Mouse (Mus musculus) right cerebral cortex, adult 2 months (tissue): ENCODE measurements around the gene Chrnb2.
"Not testable (repeated sequence)": the region's sequence is repeated elsewhere in the genome, so short reads cannot be mapped to it uniquely, and the experiment has no call there.

Experiments
- DNase-seq, 2 experiments: peaks; one replicate each; pipeline ENCODE4 v3.0.0; 2021 to 2022; ENCODE audit warnings: low spot score in 2 of 2

Gene Chrnb2

GRCm38 (mm10) chr3:89764119-89764724, at the start of gene Chrnb2:
TSS of gene Chrnb2 (minus strand) at chr3:89764632.
- peak; percentile 49 to 65 for DNase-seq

- DNase-seq, result no peak
Observed at GRCm38 (mm10) chr3:89814051-89814450, 49.6 kb upstream of the Chrnb2 start.

- DNase-seq, result no peak
Observed at GRCm38 (mm10) chr3:89812166-89812565, 47.7 kb upstream of the Chrnb2 start.

- DNase-seq, result no peak
Observed at GRCm38 (mm10) chr3:89810841-89811240, 46.4 kb upstream of the Chrnb2 start.

- DNase-seq, result no peak
Observed at GRCm38 (mm10) chr3:89808638-89809037, 44.2 kb upstream of the Chrnb2 start.

GRCm38 (mm10) chr3:89807881-89808280, 43.4 kb upstream of the Chrnb2 start:
- DNase-seq, result no peak

GRCm38 (mm10) chr3:89807171-89807570, 42.7 kb upstream of the Chrnb2 start:
- no peak for DNase-seq

- no peak for DNase-seq
Observed at GRCm38 (mm10) chr3:89806751-89807150, 42.3 kb upstream of the Chrnb2 start.

GRCm38 (mm10) chr3:89805179-89805578, 40.7 kb upstream of the Chrnb2 start:
- DNase-seq, result no peak

GRCm38 (mm10) chr3:89802876-89803275, 38.4 kb upstream of the Chrnb2 start:
- DNase-seq, result no peak

- DNase-seq, result no peak
Observed at GRCm38 (mm10) chr3:89801507-89801847, 37.0 kb upstream of the Chrnb2 start.

GRCm38 (mm10) chr3:89800774-89801506, 36.5 kb upstream of the Chrnb2 start:
- DNase-seq, result no peak

GRCm38 (mm10) chr3:89800078-89800477, 35.6 kb upstream of the Chrnb2 start:
- not testable (repeated sequence) for DNase-seq

GRCm38 (mm10) chr3:89799476-89799875, 35.0 kb upstream of the Chrnb2 start:
- DNase-seq, result no peak

- DNase-seq, result no peak
Observed at GRCm38 (mm10) chr3:89798518-89798917, 34.1 kb upstream of the Chrnb2 start.

GRCm38 (mm10) chr3:89796358-89796757, 31.9 kb upstream of the Chrnb2 start:
- no peak for DNase-seq

- no peak for DNase-seq
Observed at GRCm38 (mm10) chr3:89795746-89796145, 31.3 kb upstream of the Chrnb2 start.

- no peak for DNase-seq
Observed at GRCm38 (mm10) chr3:89794616-89795015, 30.2 kb upstream of the Chrnb2 start.

- peak in 1 of 2 experiments; percentile 28 for DNase-seq
Observed at GRCm38 (mm10) chr3:89788680-89789352, 24.4 kb upstream of the Chrnb2 start.

- DNase-seq, result no peak
Observed at GRCm38 (mm10) chr3:89786275-89786674, 21.8 kb upstream of the Chrnb2 start.

GRCm38 (mm10) chr3:89784991-89785753, 20.7 kb upstream of the Chrnb2 start:
- DNase-seq, result peak; percentile 67

GRCm38 (mm10) chr3:89781640-89782039, 17.2 kb upstream of the Chrnb2 start:
- DNase-seq, result no peak
